Mouse (Mus musculus): Measurements from ENCODE around the gene Ltbr. TPM values are rescaled to one million over a fixed set of nuclear protein-coding genes. Genes with fewer than 3 reads are reported as not detected.

The Ltbr gene
- total and polyA plus RNA-seq, 3 experiments: not detected

- Histone ChIP-seq H3K9ac (ENCODE audit: insufficient read depth, low read depth) (no peak overlapping the region), H3K9me3 (replicated peaks; ENCODE audit: low read length) (peaks cover 5% of the 10 kb centered on the region), H3K27me3 (replicated peaks) (peaks cover 78% of the 10 kb centered on the region), H3K4me3 (replicated peaks in 1 of 3; ENCODE audit: low read depth in 2 of 3, low read length in 2 of 3, poor library complexity in 1 of 3) (no peak overlapping the region), H3K36me3 (replicated peaks in 1 of 2; ENCODE audit: control insufficient read depth in 1 of 2, insufficient read depth in 1 of 2, low read length in 1 of 2) (no peaks in the 10 kb centered on the region), H3K4me1 (ENCODE audit: control insufficient read depth in 1 of 2, insufficient read depth in 2 of 2) (no peaks in the 10 kb centered on the region), H3K4me2 (ENCODE audit: insufficient read depth, low read depth, poor library complexity, severe bottlenecking) (no peak overlapping the region), H3K27ac (ENCODE audit: insufficient read depth, low read depth) (no peak overlapping the region), H3K79me2 (replicated peaks; ENCODE audit: control insufficient read depth, extremely low read depth, insufficient read depth, poor library complexity, severe bottlenecking) (no peaks in the 10 kb centered on the region)
- no peak for DNase-seq (ENCODE audit: extremely low read depth)
- TF ChIP-seq MAZ (IDR thresholded peaks at IDR 0.05; ENCODE audit: low read depth, low read length) (no peak), JUN (IDR thresholded peaks at IDR 0.05; ENCODE audit: insufficient read depth, low read depth, low read length) (no peak), SIN3A (IDR thresholded peaks at IDR 0.05; ENCODE audit: low read length) (no peak), RAD21 (IDR thresholded peaks at IDR 0.05; ENCODE audit: low read depth, low read length) (no peak), ZKSCAN1 (IDR thresholded peaks at IDR 0.05; ENCODE audit: borderline replicate concordance, low read depth, low read length) (no peak), PAX5 (IDR thresholded peaks at IDR 0.05; ENCODE audit: low read length) (no peak), USF2 (conservative IDR thresholded peaks at IDR 0.05; ENCODE audit: low read depth, low read length) (no peak), IRF4 (IDR thresholded peaks at IDR 0.05; ENCODE audit: low read depth, low read length) (no peak), E2F4 (IDR thresholded peaks at IDR 0.05; ENCODE audit: insufficient replicate concordance, low read depth, low read length) (no peak)
- dilution Hi-C loops (cut with MboI; ENCODE audit: extremely low pct_ligation_motif_present, extremely low pct_unique_long_range_greater_than_20kb, low sequenced_read_pairs) (no loop called here), in situ Hi-C loops (cut with MboI; ENCODE audit: low pct_ligation_motif_present, low pct_unique_long_range_greater_than_20kb, low sequenced_read_pairs) (no loop called here)
Measured at GRCm38 (mm10) chr6:125309406-125309805, 4.3 kb downstream of the Ltbr start.

DNA sequence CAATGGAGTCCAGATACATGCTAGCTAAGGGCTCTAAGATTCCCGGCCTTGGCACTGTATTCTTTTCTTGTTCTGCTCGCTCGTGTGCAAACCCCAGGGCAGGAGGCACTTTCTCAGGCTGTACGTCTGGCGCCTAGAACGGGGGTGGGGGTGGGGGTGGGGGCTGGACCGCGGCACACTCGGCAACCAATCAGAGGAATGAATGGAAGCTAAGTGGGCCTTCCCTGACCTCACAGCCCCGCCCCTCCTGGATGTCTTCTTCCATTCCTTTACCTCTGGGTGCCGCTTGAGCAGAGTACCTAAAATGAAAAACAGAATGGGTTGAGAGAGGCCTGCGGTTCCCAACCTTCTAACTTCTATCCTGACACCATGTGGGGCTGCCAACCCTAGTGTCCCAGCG is 4.8 kb downstream of the Ltbr start:
- no peaks in the 10 kb centered on the region for H3K4me1 ChIP-seq (ENCODE audit: control insufficient read depth in 1 of 2, insufficient read depth in 2 of 2)
- in situ Hi-C loops (cut with MboI; ENCODE audit: low pct_ligation_motif_present, low pct_unique_long_range_greater_than_20kb, low sequenced_read_pairs): no loop called here
- no peaks in the 10 kb centered on the region for H3K79me2 ChIP-seq (replicated peaks; ENCODE audit: control insufficient read depth, extremely low read depth, insufficient read depth, poor library complexity, severe bottlenecking)
- H3K27ac ChIP-seq (ENCODE audit: insufficient read depth, low read depth): no peak overlapping the region
- H3K9me3 ChIP-seq (replicated peaks; ENCODE audit: low read length): peaks cover 5% of the 10 kb centered on the region
- dilution Hi-C loops (cut with MboI; ENCODE audit: extremely low pct_ligation_motif_present, extremely low pct_unique_long_range_greater_than_20kb, low sequenced_read_pairs): no loop called here
- H3K4me2 ChIP-seq (ENCODE audit: insufficient read depth, low read depth, poor library complexity, severe bottlenecking): no peak overlapping the region
- DNase-seq (ENCODE audit: extremely low read depth): no peak
- H3K27me3 ChIP-seq (replicated peaks): peaks cover 78% of the 10 kb centered on the region
- no peak overlapping the region for H3K9ac ChIP-seq (ENCODE audit: insufficient read depth, low read depth)
- TF ChIP-seq TBP (conservative IDR thresholded peaks at IDR 0.05; ENCODE audit: low read depth, low read length) (no peak), POLR2AphosphoS2 (IDR thresholded peaks at IDR 0.05; ENCODE audit: low read depth, low read length) (no peak), UBTF (IDR thresholded peaks at IDR 0.05; ENCODE audit: low read depth, low read length) (no peak), SIN3A (IDR thresholded peaks at IDR 0.05; ENCODE audit: low read length) (no peak), USF1 (IDR thresholded peaks at IDR 0.05; ENCODE audit: low read depth, low read length) (no peak), POLR2A (IDR thresholded peaks at IDR 0.05; ENCODE audit: low read depth, low read length) (no peak), HCFC1 (IDR thresholded peaks at IDR 0.05; ENCODE audit: low read depth, low read length) (no peak), MXI1 (IDR thresholded peaks at IDR 0.05; ENCODE audit: low read depth, low read length) (no peak), ELF1 (IDR thresholded peaks at IDR 0.05; ENCODE audit: low read depth, low read length) (no peak), NRF1 (IDR thresholded peaks at IDR 0.05; ENCODE audit: low read depth, low read length) (no peak), USF2 (conservative IDR thresholded peaks at IDR 0.05; ENCODE audit: low read depth, low read length) (no peak), JUND (conservative IDR thresholded peaks at IDR 0.05; ENCODE audit: low read depth, low read length) (no peak), CHD2 (IDR thresholded peaks at IDR 0.05; ENCODE audit: low read length) (no peak), MAX (IDR thresholded peaks at IDR 0.05; ENCODE audit: low read length) (no peak)
- H3K4me3 ChIP-seq (replicated peaks in 1 of 3; ENCODE audit: low read depth in 2 of 3, low read length in 2 of 3, poor library complexity in 1 of 3): no peak overlapping the region
- no peaks in the 10 kb centered on the region for H3K36me3 ChIP-seq (replicated peaks in 1 of 2; ENCODE audit: control insufficient read depth in 1 of 2, insufficient read depth in 1 of 2, low read length in 1 of 2)

Measured in CH12.LX (cell line).